Mouse (Mus musculus) megakaryocyte, embryonic 14.5 days (primary cell): ENCODE results near the gene Kifc3. TPM values are rescaled to one million over a fixed set of nuclear protein-coding genes. Genes with fewer than 3 reads are reported as not detected.
"Not testable (repeated sequence)": the region's sequence is repeated elsewhere in the genome, so short reads cannot be mapped to it uniquely, and the experiment has no call there.

Source experiments
- H3K27me3 ChIP-seq: replicated peaks from 2 replicates; pipeline ENCODE3; 2012; ENCODE audit warnings: inconsistent platforms
- H3K36me3 ChIP-seq: replicated peaks from 2 replicates; pipeline ENCODE3; 2012; ENCODE audit warnings: low read length, inconsistent platforms, mixed read lengths
- H3K4me1 ChIP-seq: 2 replicates; pipeline ENCODE4 v1.6.1; 2012; ENCODE audit warnings: inconsistent platforms
- H3K4me3 ChIP-seq: replicated peaks from 2 replicates; pipeline ENCODE3; 2012; ENCODE audit warnings: moderate library complexity, mild to moderate bottlenecking, inconsistent platforms
- H3K9me3 ChIP-seq: 2 replicates; pipeline ENCODE4 v1.6.1; 2012; ENCODE audit warnings: inconsistent platforms
- FLI1 ChIP-seq: IDR thresholded peaks from 2 replicates; pipeline ENCODE4 v1.6.1; 2012; ENCODE audit warnings: low read length, inconsistent platforms, mixed read lengths
- GATA1 ChIP-seq: IDR thresholded peaks from 3 replicates; pipeline ENCODE4 v1.6.1; 2012; ENCODE audit warnings: mixed read lengths, low read length, inconsistent platforms, borderline replicate concordance
- polyA plus RNA-seq: library from polyadenylated mRNA; stranded (reverse); fragments of >175 nt; gene quantifications from 2 replicates; pipeline ENCODE4 v1.2.3, GENCODE M21; 2012; ENCODE audit warnings: low replicate concordance; ENCODE audit not compliant: insufficient read depth

Gene Kifc3
- 53.9 and 60.5 TPM in 2 replicates for polyA plus RNA-seq

GRCm38 (mm10) chr8:95202649-95203275, at the start of gene Kifc3:
Gene Kifc3, minus strand, starts transcription at chr8:95202812.
- Histone ChIP-seq H3K4me1 (no peaks in the 10 kb centered on the region; the same call in 1 of the 2 replicates), H3K4me3 (no peak within 1 kb of the TSS), H3K36me3 (no peaks in the 10 kb centered on the region), H3K9me3 (peaks cover 5% of the 10 kb centered on the region), H3K27me3 (peaks cover 48% of the 10 kb centered on the region)
- no peak for TF ChIP-seq GATA1
- no peak for TF ChIP-seq FLI1

- H3K4me1 ChIP-seq: peaks cover 16% of the 10 kb centered on the region
- no peaks in the 10 kb centered on the region for H3K36me3 ChIP-seq
- no peak overlapping the region for H3K4me3 ChIP-seq
- TF ChIP-seq FLI1 (no peak), GATA1 (no peak)
- H3K9me3 ChIP-seq: no peaks in the 10 kb centered on the region
- peaks cover 29% of the 10 kb centered on the region for H3K27me3 ChIP-seq
These were observed 49.4 kb upstream of the Kifc3 start for GRCm38 (mm10) chr8:95252056-95252455.

DNA sequence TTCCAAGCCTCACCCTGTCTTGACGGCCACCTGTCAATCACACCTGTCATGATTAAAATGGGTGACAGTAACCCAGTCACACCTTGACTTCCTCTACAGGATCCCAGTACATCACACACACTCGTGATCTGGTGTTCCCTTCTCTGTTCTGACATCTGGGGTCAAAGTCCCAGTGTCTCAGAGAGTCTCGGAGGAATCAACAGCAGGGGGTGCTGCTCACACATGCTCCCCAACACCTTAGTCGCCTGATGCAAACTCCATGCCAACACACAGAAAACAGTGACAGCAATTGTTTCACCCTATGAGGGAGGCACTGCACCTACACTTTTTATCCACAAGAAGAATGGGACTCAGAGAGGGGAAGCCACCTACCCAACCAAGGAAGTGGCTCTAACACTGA, 47.2 kb upstream of the Kifc3 start:
- TF ChIP-seq FLI1 (no peak), GATA1 (no peak)
- Histone ChIP-seq H3K36me3 (no peaks in the 10 kb centered on the region), H3K9me3 (no peaks in the 10 kb centered on the region), H3K4me3 (no peak overlapping the region), H3K4me1 (peaks cover 22% of the 10 kb centered on the region), H3K27me3 (peaks cover 26% of the 10 kb centered on the region)

DNA sequence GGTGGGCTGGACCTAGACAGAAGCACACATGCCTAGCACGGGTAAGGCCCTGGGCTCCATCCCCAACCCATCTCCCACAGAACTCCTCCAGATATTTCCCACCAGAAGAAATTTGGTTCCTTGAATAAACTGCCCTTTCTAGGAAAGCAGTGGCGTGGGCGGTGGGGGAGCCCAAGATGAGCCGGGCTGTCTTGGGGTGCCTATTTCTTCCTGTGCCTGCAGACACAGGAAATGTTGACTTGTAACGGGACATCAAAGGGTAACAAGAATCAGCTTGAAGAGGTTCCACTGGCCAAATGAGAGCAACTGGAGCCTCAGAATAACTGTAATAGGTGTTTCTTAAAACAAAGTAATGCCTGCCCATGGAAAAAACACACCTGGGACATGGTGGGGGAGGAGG, 44.7 kb upstream of the Kifc3 start:
- no peaks in the 10 kb centered on the region for H3K9me3 ChIP-seq
- H3K27me3 ChIP-seq: peaks cover 23% of the 10 kb centered on the region
- peaks cover 23% of the 10 kb centered on the region for H3K4me1 ChIP-seq
- H3K4me3 ChIP-seq: no peak overlapping the region
- TF ChIP-seq FLI1 (no peak), GATA1 (no peak)
- no peaks in the 10 kb centered on the region for H3K36me3 ChIP-seq

GRCm38 (mm10) chr8:95245180-95245579, 42.6 kb upstream of the Kifc3 start:
- Histone ChIP-seq H3K9me3 (no peaks in the 10 kb centered on the region), H3K36me3 (no peaks in the 10 kb centered on the region), H3K4me1 (peaks cover 25% of the 10 kb centered on the region), H3K27me3 (peaks cover 31% of the 10 kb centered on the region), H3K4me3 (no peak overlapping the region)
- TF ChIP-seq FLI1: no peak
- no peak for TF ChIP-seq GATA1

DNA sequence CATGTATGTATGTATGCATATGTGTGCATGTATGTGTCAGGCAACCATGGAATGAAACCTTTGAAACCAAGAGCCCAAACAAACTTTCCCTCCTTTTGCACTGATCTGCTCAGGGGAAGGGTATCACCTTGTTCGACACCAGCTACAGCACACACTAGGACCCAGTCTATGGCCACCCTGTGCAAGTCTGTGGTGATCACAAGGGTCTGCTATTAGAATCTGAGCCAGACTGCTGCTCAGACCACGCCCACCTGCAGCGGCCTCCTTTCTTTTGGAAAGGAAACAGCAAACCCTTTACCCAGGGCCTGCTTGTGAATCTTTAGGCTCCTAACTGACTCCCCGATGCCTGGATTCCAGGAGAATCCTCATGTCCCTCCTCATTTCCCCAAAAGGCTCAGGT, 41.2 kb upstream of the Kifc3 start:
- Histone ChIP-seq H3K9me3 (no peaks in the 10 kb centered on the region), H3K27me3 (peaks cover 33% of the 10 kb centered on the region), H3K4me1 (peaks cover 25% of the 10 kb centered on the region), H3K36me3 (no peaks in the 10 kb centered on the region), H3K4me3 (no peak overlapping the region)
- TF ChIP-seq GATA1 (no peak), FLI1 (no peak)

DNA sequence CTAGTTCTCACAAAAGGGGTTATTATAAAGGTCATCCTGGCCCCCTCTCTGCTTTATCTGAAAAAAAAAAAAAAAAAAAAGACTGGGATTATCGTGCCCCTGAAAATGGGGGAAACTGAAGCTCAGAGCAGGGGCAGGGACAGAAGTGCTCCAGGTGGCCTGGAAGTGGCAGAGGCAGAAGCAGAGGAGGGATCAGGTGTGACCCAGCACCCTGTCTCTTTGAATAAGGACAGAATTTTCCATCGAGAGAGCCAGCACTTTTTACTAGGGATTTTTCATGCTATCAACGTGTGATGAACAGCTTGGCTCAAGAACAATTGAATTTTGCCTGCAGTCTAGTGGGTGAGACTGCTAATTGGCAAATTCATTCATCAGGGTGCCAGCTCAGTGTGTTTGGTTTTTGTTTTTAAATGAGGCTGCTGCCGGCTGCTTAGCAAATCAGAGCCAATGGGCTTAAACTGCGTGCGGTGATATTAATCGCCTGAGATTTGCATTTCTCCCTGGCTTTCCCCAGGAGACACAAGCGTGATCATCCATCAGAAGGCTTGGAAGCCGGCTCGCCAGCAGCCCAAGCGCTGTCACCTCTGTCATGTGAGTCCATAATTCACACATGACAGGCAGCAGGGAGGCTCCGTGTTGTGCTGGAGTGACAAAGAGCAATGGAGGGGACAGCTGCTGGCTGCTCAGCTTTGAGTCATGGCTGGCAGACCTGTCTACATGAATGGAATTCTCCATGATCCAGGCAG, 40.4 kb upstream of the Kifc3 start:
- Histone ChIP-seq H3K4me1 (peaks cover 25% of the 10 kb centered on the region), H3K36me3 (no peaks in the 10 kb centered on the region), H3K27me3 (peaks cover 32% of the 10 kb centered on the region), H3K4me3 (no peak overlapping the region), H3K9me3 (no peaks in the 10 kb centered on the region)
- no peak for TF ChIP-seq FLI1
- no peak for TF ChIP-seq GATA1

DNA sequence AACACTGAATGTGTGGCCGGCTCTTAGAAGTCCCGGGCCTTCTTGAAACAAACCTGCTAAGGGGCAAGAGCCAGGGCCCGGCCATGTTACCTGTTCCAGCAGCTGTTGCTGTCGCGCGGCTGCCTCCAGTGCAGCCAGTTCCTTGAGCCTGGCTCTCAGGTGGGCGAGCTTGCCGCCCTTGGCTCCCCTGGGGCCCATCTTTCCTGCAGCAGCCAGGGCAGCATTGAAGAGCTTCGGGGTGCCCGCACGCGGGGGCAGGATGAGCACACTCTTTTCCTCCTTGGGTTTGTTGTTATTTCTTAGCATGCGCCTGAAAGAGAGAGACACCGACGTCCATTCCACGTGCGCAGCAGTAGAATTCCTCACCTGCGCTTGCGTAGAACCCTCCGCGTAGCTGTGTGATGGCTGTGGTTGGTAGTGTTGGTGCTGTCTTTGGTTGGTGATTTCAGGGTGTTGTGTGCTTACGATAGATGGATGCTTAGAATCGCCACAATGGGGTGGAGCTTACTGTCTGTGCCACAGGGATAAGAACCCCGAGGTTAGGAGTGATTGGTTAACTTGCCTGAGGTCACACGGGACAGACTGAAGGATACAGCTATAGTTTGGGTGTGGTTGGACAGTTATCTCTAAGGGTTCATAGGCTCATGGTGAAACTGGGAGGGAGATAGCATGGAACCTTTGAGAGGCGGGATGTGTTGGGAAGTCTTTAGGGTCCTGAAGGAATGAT, 39.6 kb upstream of the Kifc3 start:
- TF ChIP-seq GATA1 (no peak), FLI1 (no peak)
- H3K27me3 ChIP-seq: peaks cover 33% of the 10 kb centered on the region

GRCm38 (mm10) chr8:95235683-95236082, 33.1 kb upstream of the Kifc3 start:
- no peaks in the 10 kb centered on the region for H3K36me3 ChIP-seq
- peaks cover 8% of the 10 kb centered on the region; the same call in 1 of the 2 replicates for H3K9me3 ChIP-seq
- peaks cover 20% of the 10 kb centered on the region for H3K27me3 ChIP-seq
- TF ChIP-seq GATA1 (no peak), FLI1 (no peak)
- no peaks in the 10 kb centered on the region; the same call in 1 of the 2 replicates for H3K4me1 ChIP-seq
- H3K4me3 ChIP-seq: no peak overlapping the region

More for the DNA sequence above, 39.6 kb upstream of the Kifc3 start:
- H3K36me3 ChIP-seq: no peaks in the 10 kb centered on the region
- H3K9me3 ChIP-seq: no peaks in the 10 kb centered on the region
- H3K4me3 ChIP-seq: no peak overlapping the region
- peaks cover 17% of the 10 kb centered on the region for H3K4me1 ChIP-seq

- not testable (repeated sequence) for H3K36me3 ChIP-seq, H3K4me3 ChIP-seq, H3K27me3 ChIP-seq, H3K4me1 ChIP-seq
- H3K9me3 ChIP-seq: peaks cover 19% of the 10 kb centered on the region
These were observed 27.5 kb upstream of the Kifc3 start for GRCm38 (mm10) chr8:95230086-95230485.
